Mouse (Mus musculus) ES-Bruce4 (cell line): ENCODE data around the gene Zbtb25.
A peak's percentile ranks its signal among the peaks of the same experiment; 100 is the strongest.

Experiments used
- CTCF ChIP-seq: IDR thresholded peaks from one replicate; pipeline ENCODE4 v1.8.1; 2011; ENCODE audit warnings: low read depth, low read length
- EP300 ChIP-seq: IDR thresholded peaks from 2 replicates; pipeline ENCODE4 v1.6.1; 2011; ENCODE audit warnings: low read depth, low read length; ENCODE audit not compliant: insufficient read depth
- POLR2A ChIP-seq: IDR thresholded peaks from one replicate; pipeline ENCODE4 v1.8.1; 2011; ENCODE audit warnings: low read length; ENCODE audit not compliant: insufficient read depth

- no peak for TF ChIP-seq EP300
- peak; percentile 78 for TF ChIP-seq CTCF
- TF ChIP-seq POLR2A = no peak
Observed at GRCm38 (mm10) chr12:76376649-76377048, 7.2 kb upstream of the Zbtb25 start.
